Mouse (Mus musculus) liver, embryonic 15.5 days (tissue): ENCODE results near the gene Mobp. TPM values are rescaled to one million over a fixed set of nuclear protein-coding genes. Genes with fewer than 3 reads are reported as not detected.
A peak's percentile ranks its signal among the peaks of the same experiment; 100 is the strongest.

Source experiments
- ATAC-seq: fragments of 200-750 bp; cut with Nextera tagmentation; 2 replicates; pipeline ENCODE4 v1.8.0; 2017; ENCODE audit warnings: moderate number of reproducible peaks, mild to moderate bottlenecking, moderate library complexity; ENCODE audit not compliant: insufficient read depth
- H3K27ac ChIP-seq: fragments of 300-500 bp; sonication (generic); replicated peaks from 2 replicates; pipeline ENCODE4 v1.5.1; 2015; ENCODE audit warnings: mild to moderate bottlenecking, inconsistent platforms
- H3K27me3 ChIP-seq: fragments of 300-500 bp; sonication (generic); 2 replicates; pipeline ENCODE4 v1.6.1; 2015; ENCODE audit warnings: mild to moderate bottlenecking, inconsistent platforms
- H3K36me3 ChIP-seq: fragments of 300-500 bp; sonication (generic); replicated peaks from 2 replicates; pipeline ENCODE4 v1.6.1; 2015; ENCODE audit warnings: moderate library complexity, mild to moderate bottlenecking, inconsistent platforms
- H3K4me1 ChIP-seq: fragments of 300-500 bp; sonication (generic); replicated peaks from 2 replicates; pipeline ENCODE4 v1.6.1; 2015; ENCODE audit warnings: inconsistent platforms
- H3K4me2 ChIP-seq: fragments of 300-500 bp; sonication (generic); 2 replicates; pipeline ENCODE4 v1.6.1; 2015; ENCODE audit warnings: moderate library complexity, mild to moderate bottlenecking, inconsistent platforms
- H3K4me3 ChIP-seq: fragments of 300-500 bp; sonication (generic); replicated peaks from 2 replicates; pipeline ENCODE4 v1.5.1; 2015; ENCODE audit warnings: mild to moderate bottlenecking, inconsistent platforms
- H3K9ac ChIP-seq: fragments of 300-500 bp; sonication (generic); 2 replicates; pipeline ENCODE4 v1.6.1; 2015; ENCODE audit warnings: moderate library complexity, mild to moderate bottlenecking, inconsistent platforms
- H3K9me3 ChIP-seq: fragments of 300-500 bp; sonication (generic); replicated peaks from 2 replicates; pipeline ENCODE4 v1.6.1; 2016; ENCODE audit warnings: inconsistent platforms
- WGBS: fragments of 180-500 bp; shearing (Covaris S2); methylation state at CpG from one replicate; pipeline ENCODE4 v1.1.7; 2015; ENCODE audit warnings: mixed read lengths; ENCODE audit not compliant: insufficient replicate concordance; 5-methylcytosine and 5-hydroxymethylcytosine counted together
- polyA plus RNA-seq: library from polyadenylated mRNA; unstranded; fragments of >200 nt; fragmentation: Nextera tagmentation; extraction: Ambion mirVana; gene quantifications from 2 replicates; pipeline ENCODE4 v1.2.1, GENCODE M21; 2015

The Mobp gene
- polyA plus RNA-seq, 1 experiment from 2014 or later, result not detected

DNA sequence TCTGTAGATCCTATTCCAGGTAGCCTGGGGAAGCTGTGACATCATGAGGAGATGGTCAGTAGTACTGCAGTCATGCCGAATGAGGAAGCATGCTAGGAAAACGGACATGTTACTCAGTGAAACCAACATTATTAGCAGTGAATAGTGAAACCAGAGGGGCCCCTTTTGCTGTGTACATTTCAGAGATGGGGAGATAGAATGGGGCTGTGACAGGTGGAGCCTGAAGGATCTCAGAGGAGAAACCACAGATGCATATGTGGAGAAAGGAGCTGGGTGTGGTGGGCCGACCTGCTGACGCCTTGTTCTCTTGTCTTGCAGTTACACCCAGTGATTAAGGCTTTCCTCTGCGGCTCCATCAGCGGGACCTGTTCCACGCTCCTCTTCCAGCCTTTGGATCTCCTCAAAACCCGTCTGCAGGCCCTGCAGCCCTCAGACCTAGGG lies 33.3 kb upstream of the Mobp start:
- ATAC-seq, result peak; percentile 70
- no peaks in the 10 kb centered on the region for H3K9me3 ChIP-seq
- H3K4me3 ChIP-seq, result peak overlapping the region; percentile 68
- 12% methylated on average over 8 of the region's 8 CpGs for WGBS
- H3K9ac ChIP-seq, result peak overlapping the region; percentile 79
- peak overlapping the region; percentile 99 for H3K27ac ChIP-seq
- H3K4me2 ChIP-seq, result peak overlapping the region; percentile 96
- H3K4me1 ChIP-seq, result peaks cover 95% of the 10 kb centered on the region
- H3K27me3 ChIP-seq, result no peaks in the 10 kb centered on the region
- peaks cover 50% of the 10 kb centered on the region for H3K36me3 ChIP-seq

DNA sequence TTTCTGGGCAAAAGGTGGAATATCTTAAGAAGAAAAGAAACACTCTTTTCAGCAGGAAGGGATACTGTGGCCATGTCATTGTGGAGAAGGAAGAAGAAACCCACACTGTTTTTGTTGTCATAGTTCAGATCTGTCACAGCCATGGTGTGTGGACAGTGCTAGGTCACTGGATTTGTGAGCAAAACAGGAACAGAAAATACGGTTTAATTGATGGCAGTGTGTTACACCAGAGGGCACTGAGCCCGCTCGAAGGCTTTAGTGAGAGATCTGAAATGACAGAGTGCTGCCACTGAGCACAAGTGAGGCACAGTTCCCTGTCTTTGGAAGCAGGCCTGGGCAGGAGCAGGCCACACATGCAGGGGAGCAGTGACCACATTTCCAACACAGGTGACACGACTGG lies 31.3 kb upstream of the Mobp start:
- H3K9me3 ChIP-seq, result no peaks in the 10 kb centered on the region
- peak overlapping the region; percentile 68; the same call in 1 of the 2 replicates for H3K4me3 ChIP-seq
- no peaks in the 10 kb centered on the region for H3K27me3 ChIP-seq
- peak overlapping the region; percentile 99 for H3K27ac ChIP-seq
- ATAC-seq, result no peak
- peak overlapping the region; percentile 79 for H3K9ac ChIP-seq
- H3K36me3 ChIP-seq, result peaks cover 71% of the 10 kb centered on the region
- peak overlapping the region; percentile 96 for H3K4me2 ChIP-seq
- peaks cover 79% of the 10 kb centered on the region for H3K4me1 ChIP-seq
- 71% methylated on average over 4 of the region's 4 CpGs for WGBS

DNA sequence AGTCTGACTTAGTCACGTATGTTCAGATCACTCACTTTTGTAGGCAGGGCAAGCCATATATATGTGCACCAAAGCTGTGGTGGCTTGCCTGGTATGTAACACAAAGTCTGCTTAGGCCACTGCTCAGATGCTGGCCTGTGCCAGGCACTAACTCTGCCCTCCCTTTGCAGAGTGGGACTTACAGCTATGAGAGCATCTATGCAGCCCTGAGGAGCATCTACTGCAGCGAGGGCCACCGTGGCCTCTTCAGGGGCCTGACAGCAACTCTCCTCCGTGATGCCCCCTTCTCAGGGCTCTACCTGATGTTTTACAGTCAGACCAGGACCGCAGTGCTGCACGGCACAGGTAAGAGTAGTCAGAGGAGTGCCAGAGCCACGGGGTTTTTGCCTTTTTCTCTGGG lies 29.0 kb upstream of the Mobp start:
- Histone ChIP-seq H3K4me2 (peak overlapping the region; percentile 13), H3K9ac (no peak overlapping the region), H3K4me3 (no peak overlapping the region), H3K36me3 (peaks cover 88% of the 10 kb centered on the region), H3K27ac (peak overlapping the region; percentile 45), H3K9me3 (no peaks in the 10 kb centered on the region), H3K27me3 (no peaks in the 10 kb centered on the region), H3K4me1 (peaks cover 56% of the 10 kb centered on the region)
- no peak for ATAC-seq
- 94% methylated on average over 7 of the region's 7 CpGs for WGBS

DNA sequence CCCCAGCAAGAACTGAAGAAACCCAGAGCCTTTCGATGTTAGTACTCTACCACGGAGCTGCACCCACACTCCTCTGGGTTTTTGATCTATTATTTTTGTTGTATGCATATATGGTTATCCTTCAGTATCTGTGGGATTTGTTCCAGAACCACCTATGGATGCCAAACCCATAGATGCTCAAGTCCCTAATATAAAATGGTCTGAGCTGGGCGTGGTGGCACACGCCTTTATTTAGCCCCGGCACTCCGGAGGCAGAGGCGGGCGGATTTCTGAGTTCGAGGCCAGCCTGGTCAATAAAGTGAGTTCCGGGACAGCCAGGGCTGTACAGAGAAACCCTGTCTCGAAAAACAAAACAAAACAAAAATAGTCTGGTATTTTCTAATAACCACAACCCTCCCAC lies 22.6 kb upstream of the Mobp start:
- H3K36me3 ChIP-seq, result peaks cover 68% of the 10 kb centered on the region

DNA sequence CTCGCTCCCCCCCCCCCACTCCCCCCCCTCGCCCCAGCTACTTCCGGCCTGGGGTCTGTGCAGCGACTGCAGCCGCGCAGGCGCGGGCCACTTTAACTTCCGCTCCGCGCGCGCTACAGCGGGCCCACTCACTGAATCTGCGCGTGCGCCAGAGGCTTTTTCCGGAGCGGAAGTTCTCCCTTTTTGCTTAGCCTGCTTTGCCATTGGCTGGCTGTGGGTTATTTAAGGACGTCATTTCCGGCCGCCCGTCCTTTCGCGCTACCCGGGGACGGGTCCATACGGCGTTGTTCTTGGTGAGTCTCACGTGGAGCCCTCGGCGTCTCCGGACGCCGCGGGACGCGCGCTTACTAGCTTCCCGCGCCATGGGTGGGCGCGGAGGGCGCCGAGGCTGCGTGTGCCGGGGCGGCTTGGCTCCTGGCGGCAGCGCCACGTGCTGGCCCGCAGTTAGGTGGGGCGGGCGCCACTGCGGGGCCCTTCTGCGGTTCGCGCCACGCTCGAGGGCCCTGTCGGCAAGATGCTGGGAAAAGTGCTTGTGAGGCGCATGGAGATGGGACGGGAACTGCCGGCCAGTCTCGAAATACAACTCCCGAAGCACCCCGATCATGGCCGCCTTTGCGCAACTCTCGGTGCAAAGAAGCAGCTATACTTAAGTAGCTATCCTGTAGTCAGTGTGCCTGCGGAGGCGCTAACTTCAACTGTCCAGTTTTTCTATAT lies 21.8 kb upstream of the Mobp start, which contains the start of gene Rpsa:
TSS of gene Rpsa (plus strand) at position 152 of the 714 bp plus-strand sequence.
- peaks cover 38% of the 10 kb centered on the region for H3K4me1 ChIP-seq
- peaks cover 68% of the 10 kb centered on the region for H3K36me3 ChIP-seq
- WGBS, result under 1% methylated on average over 70 of the region's 72 CpGs
- H3K4me2 ChIP-seq, result peak within 1 kb of the TSS; percentile 93
- peak within 1 kb of the TSS; percentile 87 for H3K27ac ChIP-seq
- H3K4me3 ChIP-seq, result peak within 1 kb of the TSS; percentile 99
- ATAC-seq, result peak; percentile 92
- no peaks in the 10 kb centered on the region for H3K27me3 ChIP-seq
- peak within 1 kb of the TSS; percentile 96 for H3K9ac ChIP-seq
- no peaks in the 10 kb centered on the region for H3K9me3 ChIP-seq

More for the DNA sequence above, 22.6 kb upstream of the Mobp start:
- H3K27ac ChIP-seq, result peak overlapping the region; percentile 87
- peak overlapping the region; percentile 99 for H3K4me3 ChIP-seq
- H3K9ac ChIP-seq, result peak overlapping the region; percentile 59
- no peaks in the 10 kb centered on the region for H3K9me3 ChIP-seq
- peaks cover 36% of the 10 kb centered on the region for H3K4me1 ChIP-seq
- 24% methylated on average over 11 of the region's 11 CpGs for WGBS
- H3K4me2 ChIP-seq, result peak overlapping the region; percentile 93
- no peaks in the 10 kb centered on the region for H3K27me3 ChIP-seq
- no peak; the same call in 1 of the 2 replicates for ATAC-seq

DNA sequence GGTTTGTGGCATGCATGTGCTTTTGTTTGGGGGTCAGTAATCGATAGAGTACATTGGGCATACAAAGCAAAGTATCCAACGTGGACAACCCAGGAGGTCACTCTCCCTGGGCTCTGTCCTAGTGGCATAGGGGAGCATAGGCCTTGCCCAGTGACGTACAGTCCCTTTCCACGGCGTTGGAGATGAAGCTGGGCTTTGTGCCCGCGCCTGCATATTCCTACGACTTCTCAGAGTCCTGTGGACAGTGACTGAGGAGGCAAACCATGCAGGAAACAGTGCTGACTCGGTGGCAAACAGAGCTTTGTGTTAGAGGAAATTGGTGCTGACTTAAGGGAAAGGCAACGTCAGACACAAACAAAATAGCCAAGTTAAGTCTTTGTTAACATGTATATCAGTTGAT lies 20.2 kb upstream of the Mobp start:
- Histone ChIP-seq H3K36me3 (peaks cover 56% of the 10 kb centered on the region), H3K4me1 (peaks cover 38% of the 10 kb centered on the region), H3K9ac (peak overlapping the region; percentile 96), H3K27me3 (no peaks in the 10 kb centered on the region), H3K9me3 (no peaks in the 10 kb centered on the region), H3K4me3 (peak overlapping the region; percentile 99), H3K27ac (peak overlapping the region; percentile 87), H3K4me2 (peak overlapping the region; percentile 93)
- 22% methylated on average over 10 of the region's 10 CpGs for WGBS
- ATAC-seq, result no peak

DNA sequence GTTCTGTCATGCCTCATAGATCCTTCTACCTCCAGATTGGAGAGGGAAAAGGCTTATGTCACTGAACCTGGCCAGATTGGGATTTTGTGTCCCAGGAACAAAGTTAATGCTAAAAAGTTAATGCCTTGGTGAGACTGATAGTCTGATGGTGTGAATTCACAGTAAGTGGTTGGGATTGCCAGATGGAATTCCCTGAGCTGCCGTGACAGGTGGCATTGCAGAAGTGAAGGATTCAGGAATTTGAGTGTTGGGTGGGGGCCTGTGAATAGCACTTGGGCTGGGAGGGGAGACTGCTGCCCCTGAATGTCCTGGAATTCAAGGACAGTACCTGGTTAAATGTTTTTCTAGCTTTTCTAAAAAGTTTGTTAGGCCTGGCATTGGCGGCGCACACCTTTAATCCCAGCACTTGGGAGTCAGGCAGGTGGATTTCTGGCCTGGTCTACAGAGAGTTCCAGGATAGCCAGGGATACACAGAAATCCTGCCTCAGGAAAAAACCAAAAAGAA lies 17.7 kb upstream of the Mobp start:
- H3K4me2 ChIP-seq, result no peak overlapping the region
- ATAC-seq, result no peak
- H3K36me3 ChIP-seq, result peaks cover 46% of the 10 kb centered on the region
- no peak overlapping the region for H3K4me3 ChIP-seq
- peaks cover 30% of the 10 kb centered on the region for H3K4me1 ChIP-seq
- H3K27me3 ChIP-seq, result no peaks in the 10 kb centered on the region
- WGBS, result 83% methylated on average over 3 of the region's 3 CpGs
- peak overlapping the region; percentile 29; the same call in 1 of the 2 replicates for H3K27ac ChIP-seq
- no peaks in the 10 kb centered on the region for H3K9me3 ChIP-seq
- H3K9ac ChIP-seq, result no peak overlapping the region

DNA sequence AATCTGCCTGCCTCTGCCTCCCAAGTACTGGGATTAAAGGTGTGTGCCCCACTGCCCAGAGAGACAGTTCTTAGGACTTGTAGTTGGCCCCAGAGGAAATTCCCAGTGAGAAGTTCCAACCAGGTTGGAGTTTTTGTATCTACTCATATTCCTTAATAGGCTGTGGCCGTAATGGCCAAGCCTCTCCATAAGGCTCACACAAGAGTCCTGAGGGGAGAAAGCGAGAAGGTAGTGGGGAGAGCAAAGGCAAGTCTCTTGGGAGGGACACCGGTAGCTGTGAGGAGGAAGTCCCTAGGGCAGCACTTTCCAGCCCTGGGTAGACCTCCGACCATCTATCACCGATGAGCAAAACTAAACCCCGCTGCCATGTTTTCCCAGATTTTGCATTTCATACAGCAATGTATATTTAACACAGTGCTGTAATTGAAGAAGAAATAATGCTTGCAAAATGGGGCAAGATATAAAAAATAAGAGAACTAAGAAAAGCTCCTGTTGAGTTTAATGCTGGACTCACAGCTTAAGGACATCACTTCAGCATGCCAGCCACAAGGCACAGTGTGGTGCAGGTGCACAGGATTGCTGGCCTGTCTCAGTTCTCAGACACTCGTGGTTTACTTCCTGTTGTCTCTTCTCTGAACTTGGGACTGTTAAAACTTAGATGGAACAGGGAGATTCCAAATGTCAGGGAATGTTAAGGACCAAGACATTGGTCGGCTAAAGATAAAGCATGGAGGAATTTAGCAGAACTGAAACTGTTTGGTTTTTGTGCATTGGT lies 16.3 kb upstream of the Mobp start:
- H3K4me3 ChIP-seq, result no peak overlapping the region
- H3K9me3 ChIP-seq, result no peaks in the 10 kb centered on the region
- WGBS, result 24% methylated on average over 8 of the region's 8 CpGs
- H3K4me2 ChIP-seq, result no peak overlapping the region
- H3K27ac ChIP-seq, result peak overlapping the region; percentile 29; the same call in 1 of the 2 replicates
- H3K36me3 ChIP-seq, result peaks cover 46% of the 10 kb centered on the region
- no peaks in the 10 kb centered on the region for H3K27me3 ChIP-seq
- H3K4me1 ChIP-seq, result peaks cover 22% of the 10 kb centered on the region
- peak; percentile 32; the same call in 1 of the 2 replicates for ATAC-seq
- H3K9ac ChIP-seq, result no peak overlapping the region

DNA sequence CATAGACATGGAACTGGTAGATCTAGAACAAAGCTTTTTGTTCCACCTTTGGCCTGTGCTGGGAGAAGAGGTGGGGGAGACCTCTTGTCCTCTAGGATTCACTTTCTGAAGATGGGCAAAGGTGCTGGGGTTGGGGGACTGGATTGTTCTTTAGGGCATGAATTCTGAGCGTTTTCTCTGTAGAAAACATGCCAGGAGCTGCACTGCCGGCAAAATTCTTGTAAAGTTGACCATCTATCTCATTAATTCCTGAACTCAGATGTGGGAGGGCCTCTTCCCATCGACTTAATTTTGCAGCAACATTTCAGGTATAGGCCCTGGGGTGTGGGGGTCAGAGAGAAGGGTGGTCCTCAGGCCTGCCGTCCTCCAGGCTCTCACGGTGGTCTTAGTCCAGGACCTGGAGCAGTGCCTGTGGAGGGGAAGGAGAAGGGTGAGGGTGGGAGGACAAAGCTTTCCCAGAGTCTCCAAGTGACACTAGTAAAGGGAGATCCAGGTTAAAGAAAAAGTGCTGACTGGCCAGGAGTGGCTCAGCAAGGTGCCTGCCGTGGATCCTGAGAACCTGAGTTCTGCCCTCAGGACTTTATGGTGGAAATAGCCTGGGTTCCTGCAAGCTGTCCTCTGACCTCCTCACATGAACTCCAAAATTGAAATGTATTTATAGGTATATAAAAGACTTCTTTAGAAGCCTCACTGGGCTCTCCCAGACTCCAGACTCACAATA lies 15.6 kb upstream of the Mobp start:
- no peak overlapping the region for H3K4me2 ChIP-seq
- H3K9ac ChIP-seq, result no peak overlapping the region
- WGBS, result 41% methylated on average over 6 of the region's 6 CpGs
- H3K36me3 ChIP-seq, result peaks cover 42% of the 10 kb centered on the region
- H3K4me3 ChIP-seq, result no peak overlapping the region
- no peak for ATAC-seq
- no peak overlapping the region; the same call in 1 of the 2 replicates for H3K27ac ChIP-seq
- peaks cover 14% of the 10 kb centered on the region for H3K4me1 ChIP-seq
- no peaks in the 10 kb centered on the region for H3K9me3 ChIP-seq
- no peaks in the 10 kb centered on the region for H3K27me3 ChIP-seq

DNA sequence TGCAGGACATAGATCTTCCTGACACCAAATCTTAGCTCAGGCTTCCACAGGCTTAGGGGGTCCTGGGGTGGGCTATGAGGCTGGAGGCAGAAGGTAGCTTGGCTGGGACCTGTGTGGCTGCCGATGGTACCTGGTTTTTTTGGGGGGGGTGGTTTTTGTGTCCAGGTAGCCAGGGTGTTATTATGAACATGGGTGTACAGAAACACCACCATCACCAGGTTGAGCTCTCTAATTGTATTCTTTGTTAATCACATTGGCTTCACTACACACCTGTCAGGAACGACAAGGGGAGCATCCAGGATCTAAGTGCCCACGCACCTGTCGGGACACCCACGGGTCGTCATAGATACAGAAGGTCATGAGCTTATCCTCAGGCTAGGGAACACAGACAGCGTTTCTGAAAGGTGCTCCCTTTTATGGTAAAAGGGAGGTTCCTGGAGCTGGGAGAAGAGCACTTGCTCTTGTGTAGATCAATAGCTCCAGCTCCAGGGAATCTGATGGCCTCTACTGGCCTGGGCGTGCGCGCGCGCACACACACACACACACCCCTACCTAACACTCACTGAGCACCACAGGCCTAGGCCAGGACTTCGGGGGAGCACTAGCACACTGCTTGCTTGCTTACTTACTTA lies 14.9 kb upstream of the Mobp start:
- Histone ChIP-seq H3K4me3 (no peak overlapping the region), H3K27ac (no peak overlapping the region; the same call in 1 of the 2 replicates), H3K9me3 (no peaks in the 10 kb centered on the region), H3K36me3 (peaks cover 34% of the 10 kb centered on the region), H3K4me2 (no peak overlapping the region), H3K9ac (no peak overlapping the region), H3K27me3 (no peaks in the 10 kb centered on the region), H3K4me1 (peaks cover 7% of the 10 kb centered on the region)
- 73% methylated on average over 13 of the region's 13 CpGs for WGBS
- ATAC-seq, result no peak
